Mouse (Mus musculus) heart, adult 2 months (tissue): Measurements from ENCODE around the gene Gabbr2.

Source experiments
- CTCF ChIP-seq: fragments of 200-600 bp; IDR thresholded peaks from 2 replicates; pipeline ENCODE4 v1.8.1; 2022; ENCODE audit warnings: antibody characterized with exemption, mild to moderate bottlenecking, moderate library complexity
- POLR2A ChIP-seq: fragments of 200-500 bp; IDR thresholded peaks from 2 replicates; pipeline ENCODE4 v1.6.1; 2011; ENCODE audit warnings: mild to moderate bottlenecking, low read depth, low read length, control low read depth; ENCODE audit not compliant: insufficient read depth

GRCm38 (mm10) chr4:46988257-46988656 is 3.4 kb downstream of the Gabbr2 start:
- TF ChIP-seq CTCF (no peak), POLR2A (no peak)
